Mouse (Mus musculus) 3134 (cell line): ENCODE data around the gene Apold1.

Experiments
- DNase-seq: peaks from one replicate; pipeline ENCODE4 v3.0.0-alpha.2; 2011; ENCODE audit warnings: low spot score; ENCODE audit not compliant: insufficient read length; ENCODE audit errors: extremely low read depth

Gene Apold1

DNA sequence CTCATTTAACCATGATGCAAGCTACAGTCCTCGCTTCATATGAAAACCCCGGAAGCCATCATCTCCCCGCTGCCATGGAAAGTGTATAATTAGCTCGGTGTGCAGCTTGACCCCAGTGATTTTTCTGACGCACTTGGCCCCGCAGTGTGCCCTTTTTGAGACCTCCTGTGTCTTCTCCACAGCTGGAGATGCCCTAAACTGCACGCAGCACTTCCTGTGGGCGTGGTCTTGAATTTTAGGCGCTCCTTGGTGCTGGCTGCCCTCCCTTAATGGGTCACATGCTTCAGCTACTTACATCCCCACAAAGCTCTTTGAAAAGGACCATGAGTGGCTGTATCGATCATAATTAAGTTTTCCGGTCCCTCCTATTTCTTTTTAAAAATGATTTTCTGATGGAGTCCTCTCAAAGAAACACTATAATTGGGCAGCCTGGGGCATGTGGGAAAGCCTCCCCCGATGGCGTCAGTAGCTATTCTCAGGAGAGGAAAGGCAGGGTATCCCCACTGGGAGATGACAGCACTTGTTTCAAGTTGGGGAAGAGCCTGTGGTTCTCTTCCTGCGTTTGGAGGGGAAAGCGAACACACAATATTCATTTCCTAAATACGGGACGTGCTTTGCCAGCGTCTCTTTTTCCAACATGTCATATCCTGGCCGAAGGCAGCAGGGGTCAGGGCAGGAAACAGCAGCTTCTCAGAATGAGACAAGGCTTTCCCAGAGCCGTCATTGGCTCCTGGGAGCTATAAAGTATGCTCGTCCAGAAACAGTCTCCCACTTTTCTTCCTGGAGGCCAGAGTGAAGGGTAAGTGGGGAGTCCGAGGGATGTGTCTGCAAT is at the start of gene Apold1:
Gene Apold1, plus strand, starts transcription at position 488 of the 832 bp plus-strand sequence.
- no peak for DNase-seq

DNA sequence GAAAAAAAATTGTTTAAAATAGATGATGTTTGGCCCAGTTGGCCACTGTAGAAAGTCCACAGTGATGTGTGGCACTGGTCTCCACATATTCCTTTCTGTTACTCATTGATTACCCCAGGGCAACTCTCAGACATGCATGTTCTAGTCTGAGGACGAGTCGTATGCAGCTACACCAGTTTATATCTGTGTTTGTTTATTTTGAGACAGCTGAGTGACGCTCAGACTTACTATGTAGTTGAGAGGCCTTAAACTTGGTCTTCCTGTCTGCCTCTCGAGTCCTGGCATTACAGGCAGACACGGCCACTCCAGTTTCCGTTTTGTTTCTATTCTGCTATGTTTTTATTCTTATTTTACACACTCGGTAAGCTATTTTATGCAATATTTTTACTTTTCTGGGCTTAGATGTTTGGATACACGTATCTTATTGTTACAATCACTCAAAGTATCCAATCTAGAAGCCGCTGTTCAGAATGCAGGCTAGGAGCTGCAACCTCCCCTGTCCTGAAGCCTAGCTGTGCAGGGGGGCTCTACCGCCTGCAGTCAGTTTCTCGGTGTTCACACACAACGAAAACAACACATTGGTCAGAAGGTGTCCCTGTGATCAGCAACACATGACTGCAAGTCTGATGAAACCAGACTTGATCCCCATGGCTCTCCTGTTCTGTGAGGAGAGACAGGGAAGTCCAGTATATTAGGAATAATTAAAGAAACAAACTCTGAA is 48.9 kb upstream of the Apold1 start:
- no peak for DNase-seq

GRCm38 (mm10) chr6:134933207-134933558 is 48.3 kb upstream of the Apold1 start:
- no peak for DNase-seq

- DNase-seq: no peak
These were observed 47.2 kb upstream of the Apold1 start for GRCm38 (mm10) chr6:134934305-134934704.

DNA sequence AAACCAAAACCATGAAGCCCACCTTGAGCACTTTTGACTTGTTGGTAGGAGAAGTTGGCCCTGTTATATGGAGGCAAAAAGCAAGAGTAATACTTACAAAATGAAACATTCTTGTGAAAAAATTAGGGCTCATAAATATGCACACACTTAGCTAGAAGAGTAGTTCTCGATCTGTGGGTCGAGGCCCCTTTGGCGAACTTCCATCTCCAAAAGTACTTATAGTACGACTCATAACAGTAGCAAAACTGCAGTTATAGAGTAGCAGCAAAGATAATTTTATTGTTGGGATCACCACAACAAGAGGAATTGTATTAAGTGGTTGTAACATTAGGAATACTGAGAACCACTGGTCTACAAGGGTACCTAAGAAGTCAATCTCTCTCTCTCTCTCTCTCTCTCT is 41.7 kb upstream of the Apold1 start:
- no peak for DNase-seq

DNA sequence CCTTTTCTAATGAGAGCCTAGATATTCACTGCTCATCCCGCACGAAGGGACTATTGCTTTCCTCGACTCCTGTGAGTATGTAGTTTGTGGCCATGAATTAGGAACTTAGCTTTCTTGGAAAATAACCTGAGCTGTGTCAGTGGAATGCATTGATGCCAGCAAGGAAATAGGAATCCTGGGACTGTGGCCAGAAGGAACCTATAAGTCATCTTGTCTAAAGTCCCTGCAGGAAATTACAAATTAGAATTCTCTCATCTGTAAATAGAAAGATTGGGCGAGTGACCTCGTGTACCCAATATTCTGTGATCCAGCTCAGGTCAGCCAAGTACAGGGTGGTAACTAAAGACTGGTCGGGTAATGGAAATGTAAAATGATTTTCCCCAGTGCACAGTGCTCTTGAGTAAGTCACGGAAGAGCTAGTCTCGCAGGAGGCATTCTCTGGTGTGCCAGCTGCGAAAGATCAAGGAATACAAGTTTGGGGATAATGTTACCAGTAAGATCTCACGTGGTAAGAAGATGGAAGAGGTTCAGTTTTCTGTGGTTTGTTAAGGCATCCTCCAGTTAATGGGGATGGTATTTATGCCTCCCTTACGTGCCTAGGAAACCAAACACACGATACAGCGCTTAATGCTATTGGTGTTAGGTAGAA is 37.6 kb upstream of the Apold1 start:
- peak; percentile 55 for DNase-seq

DNA sequence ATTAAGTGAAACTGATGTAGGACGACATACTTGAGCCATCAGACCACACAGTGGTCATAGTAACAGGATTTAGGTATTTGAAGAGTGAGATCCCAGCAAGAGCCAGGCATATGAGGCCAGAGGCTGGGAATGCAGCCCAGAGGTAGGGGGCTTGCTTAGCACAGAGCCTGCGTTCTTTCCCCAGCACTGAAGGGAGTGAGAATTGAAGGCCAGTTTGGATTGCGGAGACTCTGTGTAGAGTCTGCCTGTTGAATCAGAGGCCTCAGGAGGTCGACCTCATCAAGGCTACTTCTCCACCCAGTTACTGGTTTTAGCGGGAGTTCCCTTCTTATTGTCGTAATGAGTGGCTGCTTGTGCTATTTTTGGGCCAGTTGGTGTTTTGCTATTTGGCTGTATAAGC is 35.5 kb upstream of the Apold1 start:
- no peak for DNase-seq

DNA sequence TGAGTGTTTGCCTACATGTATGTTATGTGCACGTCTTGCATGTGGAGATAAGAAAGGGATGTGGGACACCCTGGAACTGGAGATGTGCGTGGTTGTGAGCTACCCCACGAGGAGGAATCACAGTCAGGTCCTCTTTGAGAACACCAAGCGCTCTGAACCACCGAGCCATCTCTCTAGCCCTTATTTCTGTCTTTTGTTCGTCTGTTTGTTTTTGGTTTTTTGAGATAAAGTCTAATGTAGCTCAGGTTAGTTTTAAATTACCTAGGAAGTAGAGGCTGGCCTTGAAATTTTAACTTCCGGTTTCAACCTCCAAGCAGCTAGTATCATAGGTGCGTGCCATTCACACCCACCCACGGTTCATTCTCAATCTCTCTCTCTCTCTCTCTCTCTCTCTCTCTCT is 34.7 kb upstream of the Apold1 start:
- DNase-seq: no peak

DNA sequence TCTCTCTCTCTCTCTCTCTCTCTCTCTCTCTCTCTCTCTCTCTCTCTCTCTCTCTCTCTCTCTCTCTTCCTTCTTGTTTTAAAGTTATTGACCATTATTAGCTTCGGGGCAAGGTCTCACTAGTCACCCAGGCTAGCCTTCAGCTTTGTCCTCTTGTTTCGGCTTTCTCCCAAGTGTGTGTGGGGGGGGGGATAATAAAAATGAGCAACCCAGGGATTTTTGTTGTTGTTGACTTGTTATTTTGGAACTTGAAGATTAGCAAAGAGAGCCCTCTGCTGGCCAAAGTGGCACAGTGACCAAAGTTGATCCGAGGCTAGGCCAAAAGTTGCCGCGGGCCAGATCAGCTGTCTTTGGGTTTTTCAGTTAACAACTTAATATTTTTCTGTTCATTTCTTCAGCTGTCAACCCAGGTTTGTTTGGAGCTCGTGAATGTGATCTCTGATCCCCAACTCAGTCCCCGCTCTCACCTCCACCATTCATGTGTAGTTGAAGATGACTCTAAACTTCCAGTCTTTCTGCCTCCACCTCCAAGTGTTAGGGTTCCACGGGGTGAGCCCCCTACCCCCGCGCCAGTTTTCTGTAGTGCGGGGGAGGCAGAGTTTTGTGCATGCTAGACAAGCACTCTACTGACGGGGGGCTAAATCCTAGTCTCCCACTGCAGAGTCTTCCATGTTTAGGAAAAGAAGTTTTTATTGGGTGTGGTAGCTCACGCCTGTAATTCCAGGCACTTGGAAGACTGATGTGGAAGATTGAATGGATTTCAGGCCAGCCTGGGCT is 34.0 kb upstream of the Apold1 start:
- DNase-seq: peak; percentile 68

DNA sequence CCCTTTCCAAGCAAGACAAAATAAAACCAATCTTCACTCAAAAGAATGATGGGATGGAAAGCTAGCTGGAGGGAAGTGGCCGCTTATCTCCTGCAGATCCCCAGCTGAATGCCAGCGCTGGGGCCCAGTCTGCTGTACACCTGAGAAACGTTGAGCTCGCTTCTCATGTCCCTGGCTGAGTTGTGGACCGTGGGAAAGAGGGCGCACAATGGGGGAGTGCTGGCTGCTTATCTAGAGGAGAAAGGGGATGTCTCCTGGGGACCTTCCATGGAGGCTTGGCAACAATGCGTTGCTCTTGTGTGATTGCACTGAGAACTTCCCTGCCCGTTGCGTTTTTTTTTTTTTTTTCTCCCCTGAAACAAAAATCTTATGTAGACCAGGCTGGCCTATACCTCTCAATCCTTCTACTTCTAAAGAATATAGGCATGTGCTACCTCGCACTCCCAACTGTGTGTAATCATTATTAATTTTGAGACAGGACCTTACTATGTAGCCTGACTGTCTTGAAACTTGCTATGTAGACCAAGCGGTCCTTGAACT is 32.9 kb upstream of the Apold1 start:
- no peak for DNase-seq

DNA sequence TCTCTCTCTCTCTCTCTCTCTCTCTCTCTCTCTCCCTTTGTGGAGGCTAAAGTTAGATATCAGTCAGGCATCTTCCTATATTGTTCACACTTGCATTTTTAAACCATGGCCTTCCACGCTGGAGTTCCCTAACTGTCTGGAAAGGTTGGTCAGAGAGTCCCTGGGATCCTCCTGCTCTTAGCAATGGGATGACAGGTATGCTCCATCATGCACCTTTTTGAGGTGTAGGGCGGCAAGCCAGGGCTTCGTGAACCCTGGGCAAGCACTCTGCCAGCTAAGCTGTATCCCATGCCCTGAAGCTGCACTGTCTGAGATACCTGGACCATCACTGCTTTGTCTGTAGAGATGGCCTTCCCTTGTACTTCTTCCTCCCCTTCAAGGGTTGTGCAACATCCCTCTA is 32.3 kb upstream of the Apold1 start:
- no peak for DNase-seq

- no peak for DNase-seq
These were observed 30.2 kb upstream of the Apold1 start for GRCm38 (mm10) chr6:134951364-134951763.

DNA sequence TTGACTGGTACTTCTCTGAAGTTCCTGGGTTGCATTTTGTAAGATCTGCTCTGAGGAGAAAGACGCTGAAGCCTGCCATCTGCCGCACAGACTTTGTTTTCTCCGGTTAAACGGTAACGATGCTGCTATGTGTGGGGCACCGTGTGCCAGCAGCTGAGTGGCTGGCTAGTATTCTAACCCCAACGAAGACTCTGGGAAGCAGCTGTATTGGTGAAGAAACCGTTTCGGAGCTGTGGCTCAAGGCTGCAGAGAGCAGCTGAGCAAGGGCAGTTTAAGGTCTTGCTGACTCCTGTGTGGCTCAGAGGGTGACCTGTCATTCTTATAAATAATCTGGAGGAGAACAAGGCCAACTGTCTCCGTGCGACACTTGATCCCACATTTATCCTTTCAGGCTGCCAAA is 27.5 kb upstream of the Apold1 start:
- DNase-seq: no peak

DNA sequence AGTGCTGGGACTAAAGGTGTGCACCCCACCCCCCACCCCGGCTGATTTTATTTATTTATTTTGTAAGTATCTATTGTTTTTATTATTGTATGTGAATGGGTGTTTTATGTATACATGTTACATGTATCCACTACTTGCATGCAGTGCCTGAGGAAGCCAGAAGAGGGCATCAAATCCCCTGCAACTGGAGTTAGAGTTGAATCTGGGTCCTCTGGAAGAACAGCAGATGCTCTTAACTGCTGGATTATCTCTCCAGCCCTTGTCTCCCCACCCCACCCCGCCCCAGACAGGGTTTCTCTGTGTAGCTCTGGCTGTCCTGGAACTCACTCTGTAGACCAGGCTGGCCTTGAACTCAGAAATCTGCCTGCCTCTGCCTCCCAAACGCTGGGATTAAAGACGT is 25.1 kb upstream of the Apold1 start:
- DNase-seq: no peak

GRCm38 (mm10) chr6:134961286-134961685 is 20.2 kb upstream of the Apold1 start:
- DNase-seq: no peak

DNA sequence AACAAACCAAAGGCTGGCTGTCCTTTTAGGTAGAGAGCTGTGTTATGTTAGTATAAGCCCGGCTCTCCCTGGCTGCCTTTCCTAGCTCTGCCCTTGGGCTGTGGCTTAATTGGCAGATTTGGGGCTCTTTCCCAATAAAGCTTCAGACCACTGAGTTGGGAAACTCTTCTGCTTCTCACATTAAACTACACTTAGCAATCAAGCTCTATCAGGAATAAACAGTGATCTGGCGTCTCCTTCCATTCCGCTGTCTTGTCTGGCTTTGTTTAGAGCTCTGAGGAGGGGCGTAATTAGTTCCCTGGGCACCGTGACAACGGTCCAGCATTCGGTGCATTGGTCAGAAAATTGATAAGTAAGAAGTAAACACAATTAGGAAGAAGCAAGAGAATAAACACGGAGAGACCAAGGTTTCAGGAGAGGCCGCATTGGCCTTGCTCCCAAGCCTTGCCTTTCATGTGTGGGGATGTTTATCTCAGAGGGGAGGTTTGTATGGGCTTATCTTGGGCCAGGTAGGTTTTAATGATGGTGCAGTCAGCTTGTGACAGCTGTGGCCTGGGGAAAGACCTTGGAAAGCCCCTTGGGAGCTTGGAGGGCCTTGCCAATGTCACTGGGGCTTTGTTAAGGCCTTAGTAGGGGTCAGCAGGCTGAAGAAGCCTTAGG is 19.5 kb upstream of the Apold1 start:
- no peak for DNase-seq

DNA sequence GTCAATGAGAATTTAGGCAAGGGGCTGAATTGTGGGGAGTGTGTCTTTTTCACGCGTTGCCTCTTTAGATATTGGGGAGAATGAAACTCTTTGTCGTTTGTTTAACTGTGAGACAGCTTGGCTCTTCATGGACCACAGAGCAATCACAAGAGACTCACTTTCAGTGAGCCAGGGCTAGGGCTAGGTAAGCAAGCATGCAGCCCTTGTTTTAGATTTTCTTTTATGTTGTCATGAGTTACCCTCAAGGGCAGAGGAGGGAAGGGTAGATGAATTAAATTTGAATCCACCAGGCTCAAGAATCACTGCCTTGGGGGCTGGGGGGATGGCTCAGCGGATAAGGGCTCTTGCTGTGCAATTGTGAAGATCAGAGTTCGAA is 19.0 kb upstream of the Apold1 start:
- DNase-seq: no peak

DNA sequence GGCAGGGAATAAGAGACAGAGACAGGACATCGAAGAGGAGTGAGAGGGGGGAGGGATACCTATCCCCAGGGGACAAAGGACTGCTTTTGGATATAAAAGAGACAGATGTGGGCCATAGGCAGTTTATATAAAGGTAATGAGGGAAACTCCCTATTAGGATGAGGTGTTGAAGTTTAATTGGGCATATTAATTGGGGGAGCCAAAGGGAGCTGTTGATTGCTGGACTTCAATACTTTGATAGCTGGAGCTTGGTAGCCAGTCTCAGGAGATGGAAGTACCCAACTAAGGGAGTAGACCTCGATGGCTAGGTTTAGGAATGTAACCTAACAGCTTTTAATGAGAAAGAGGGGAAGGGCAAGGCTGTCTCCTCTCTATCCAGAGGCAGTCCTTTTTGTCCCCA is 17.6 kb upstream of the Apold1 start:
- DNase-seq: no peak

DNA sequence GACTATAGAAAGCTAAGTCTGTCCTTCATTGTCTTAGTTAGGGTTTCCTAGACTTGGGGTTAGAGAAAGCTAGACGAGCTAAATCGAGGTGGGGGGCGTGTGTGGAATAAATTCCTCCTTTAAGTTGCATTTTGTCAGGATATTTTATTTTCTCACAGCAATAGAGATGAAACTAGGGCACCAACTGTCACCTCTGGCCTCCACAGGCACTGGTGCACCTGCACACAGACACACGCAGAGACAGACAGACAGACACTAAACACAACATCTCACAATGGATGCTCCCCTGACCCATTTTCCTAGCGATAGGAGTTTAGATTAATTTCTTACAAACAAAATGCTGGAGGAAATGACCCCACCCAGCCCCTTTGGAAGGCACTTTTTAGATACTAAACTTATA is 14.8 kb upstream of the Apold1 start:
- no peak for DNase-seq

DNA sequence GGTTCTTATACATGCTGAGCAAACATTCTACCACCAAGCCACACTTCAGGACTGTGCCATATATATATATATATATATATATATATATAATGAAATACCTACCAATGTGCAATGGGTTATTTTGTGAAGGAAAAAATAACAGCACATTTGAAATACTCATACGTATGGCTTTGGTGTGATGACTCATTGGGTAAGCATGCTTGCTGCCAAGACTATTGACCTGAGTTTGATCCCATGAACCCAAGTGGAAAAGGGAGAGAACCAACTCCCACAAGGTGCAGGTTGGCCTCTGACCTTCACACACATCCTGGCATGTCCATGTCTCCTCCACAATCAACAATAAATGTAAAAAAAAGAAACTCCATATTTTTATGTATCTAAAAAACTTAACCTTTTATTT is 13.2 kb upstream of the Apold1 start:
- no peak for DNase-seq
